Mouse (Mus musculus): ENCODE measurements at regions not wholly inside any gene's neighbourhood (a gene's known extent, or its start where the extent isn't known, plus 50 kb on each side); places are given as distances from the start of the nearest gene placed in this dataset.

GRCm38 (mm10) chr10:43689914-43690316 is 111.8 kb downstream of the Cd24a start:
- TF ChIP-seq CTCF (IDR thresholded peaks at IDR 0.05; ENCODE audit: low read depth, low read length), result no peak
- TF ChIP-seq POLR2A (IDR thresholded peaks at IDR 0.05; ENCODE audit: extremely low read depth, insufficient read depth, low read length), result no peak
